Mouse (Mus musculus): ENCODE results near the gene Klhl29. TPM values are rescaled to one million over a fixed set of nuclear protein-coding genes. Genes with fewer than 3 reads are reported as not detected.
A peak's percentile ranks its signal among the peaks of the same experiment; 100 is the strongest.

Gene Klhl29
- total RNA-seq, 2 experiments from 2014 or later: 39.9 to 42.8 TPM

GRCm38 (mm10) chr12:5142776-5143175, 232.7 kb downstream of the Klhl29 start:
- intact Hi-C loops (cut with DNase I): no loop called here
- peak; percentile 91 for DNase-seq

DNA sequence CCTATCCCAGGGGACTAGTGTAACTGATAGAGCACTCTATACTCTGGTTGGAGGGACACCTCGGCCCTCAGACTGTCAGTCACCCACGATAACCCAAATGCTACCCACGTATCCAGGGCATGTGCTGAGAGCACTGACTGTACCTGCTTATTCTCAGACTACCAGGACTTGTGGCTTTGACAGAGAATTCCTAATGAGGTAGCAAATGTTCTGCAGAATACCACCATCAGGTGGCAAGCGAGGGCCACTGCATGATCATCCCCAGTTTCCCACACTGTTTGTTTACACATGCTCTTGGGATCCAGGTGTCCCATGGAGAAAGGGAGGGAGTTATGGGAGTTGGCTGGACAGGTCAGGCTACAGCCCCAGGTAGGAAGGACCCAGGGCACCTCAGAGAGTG, 234.4 kb downstream of the Klhl29 start:
- intact Hi-C loops (cut with DNase I): no loop called here
- DNase-seq: no peak

- intact Hi-C loops (cut with DNase I): no loop called here
- DNase-seq: no peak
Observed at GRCm38 (mm10) chr12:5139302-5139701, 236.2 kb downstream of the Klhl29 start.

DNA sequence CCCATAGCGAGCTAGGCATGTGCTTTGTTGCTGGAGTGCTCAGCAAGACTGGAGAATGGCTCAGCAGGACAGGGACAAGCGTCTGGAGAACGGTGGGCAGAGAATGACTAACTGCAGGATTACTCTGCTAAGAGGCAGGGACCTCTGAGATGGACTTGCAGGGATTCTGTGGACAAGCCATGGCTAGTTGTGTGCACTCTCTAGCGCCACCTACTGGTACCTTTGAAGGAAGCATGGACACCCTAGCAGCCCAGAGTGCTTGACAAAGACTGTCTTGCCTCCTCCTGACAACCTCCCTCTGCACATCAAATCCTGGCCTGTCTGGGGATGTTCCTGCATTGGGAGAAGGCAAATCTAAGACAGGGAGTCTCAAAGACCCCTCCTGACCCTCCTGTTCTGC, 239.2 kb downstream of the Klhl29 start:
- peak; percentile 64 for DNase-seq
- intact Hi-C loops (cut with DNase I): no loop called here

DNA sequence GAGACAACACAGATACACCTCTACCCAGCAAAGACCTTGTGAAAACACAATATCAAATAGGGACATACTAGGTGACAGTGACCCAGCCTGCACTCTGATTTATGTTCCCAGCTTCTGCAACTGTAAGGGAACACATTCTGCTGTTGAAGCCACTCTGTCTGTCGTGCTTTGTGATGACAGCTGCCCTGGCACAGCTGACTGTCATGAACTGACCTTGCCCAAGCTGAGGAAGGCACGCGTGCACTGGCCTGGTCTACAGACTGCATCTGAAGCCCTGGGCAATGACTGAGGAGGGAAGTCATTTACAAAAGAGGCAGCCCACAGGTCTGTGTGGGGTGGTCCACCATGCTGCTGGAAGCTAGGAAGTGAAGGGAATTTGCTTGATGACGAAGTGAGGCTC, 246.3 kb downstream of the Klhl29 start:
- DNase-seq: no peak
- intact Hi-C loops (cut with DNase I): no loop called here

DNA sequence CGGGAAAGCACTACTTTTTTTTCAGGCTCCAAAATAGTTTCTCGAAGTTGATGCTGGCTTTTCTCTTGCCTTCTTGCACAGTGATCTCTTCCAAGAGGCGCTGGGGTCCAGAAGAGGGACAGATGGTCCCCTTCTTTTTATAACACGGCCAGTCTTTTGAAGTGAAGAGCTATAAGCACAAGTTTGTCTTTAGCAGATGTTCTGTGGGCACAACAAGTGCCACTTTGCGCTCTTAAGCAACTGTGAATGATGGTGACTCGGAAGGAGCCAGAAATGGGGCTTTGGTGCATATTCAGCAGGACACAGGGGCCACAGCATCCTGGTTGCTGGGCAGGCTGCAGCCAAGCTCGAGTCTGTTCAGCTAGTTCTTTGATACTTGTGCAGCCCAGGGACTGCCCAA, 249.6 kb downstream of the Klhl29 start:
- intact Hi-C loops (cut with DNase I): no loop called here

GRCm38 (mm10) chr12:5122972-5123371, 252.5 kb downstream of the Klhl29 start:
- intact Hi-C loops (cut with DNase I): no loop called here
- no peak for DNase-seq

More for the DNA sequence above, 249.6 kb downstream of the Klhl29 start:
- DNase-seq: no peak

DNA sequence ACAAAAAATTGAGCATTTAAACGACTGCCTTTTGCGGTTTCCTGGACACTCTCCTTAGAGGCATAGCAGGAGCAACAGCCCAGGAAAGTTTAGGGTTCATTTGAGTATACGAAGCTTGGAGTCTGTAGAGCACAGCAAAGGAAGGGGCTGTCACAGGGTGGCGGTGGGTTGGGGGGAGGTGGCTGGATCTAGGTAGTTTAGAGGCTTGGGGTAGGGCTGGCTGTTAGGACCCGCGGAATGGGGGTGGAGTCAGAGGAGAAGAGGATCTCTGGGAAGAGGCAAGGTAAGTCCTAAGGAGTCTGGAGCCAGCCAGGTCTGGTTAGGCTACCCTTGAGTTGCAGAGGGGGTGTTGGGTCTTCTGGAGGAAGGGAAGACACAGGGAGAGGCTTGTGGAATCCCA, 255.2 kb downstream of the Klhl29 start:
- no peak for DNase-seq
- intact Hi-C loops (cut with DNase I): no loop called here

GRCm38 (mm10) chr12:5119726-5120125, 255.8 kb downstream of the Klhl29 start:
- peak; percentile 92 for DNase-seq
- intact Hi-C loops (cut with DNase I): no loop called here

DNA sequence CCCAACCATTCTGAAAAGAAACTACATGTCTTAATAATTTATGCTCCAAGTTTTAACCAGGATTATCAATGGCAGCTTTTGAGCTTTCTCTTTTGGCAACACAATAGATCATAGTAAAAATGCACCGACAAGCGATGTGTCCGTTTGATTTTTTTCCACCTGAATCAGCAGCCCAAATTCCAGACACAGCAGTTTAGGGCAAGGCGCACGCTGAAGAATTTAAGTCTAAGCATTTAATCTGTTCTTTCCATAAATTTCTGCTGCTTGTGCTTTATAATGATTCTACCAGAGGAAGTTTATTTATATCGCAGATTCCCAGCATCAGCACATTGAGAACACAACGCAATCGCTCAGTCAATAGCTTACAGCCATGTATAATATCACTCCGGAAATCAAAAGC, 256.2 kb downstream of the Klhl29 start:
- no peak for DNase-seq
- intact Hi-C loops (cut with DNase I): no loop called here

GRCm38 (mm10) chr12:5116605-5117004, 258.9 kb downstream of the Klhl29 start:
- peak; percentile 24 for DNase-seq
- intact Hi-C loops (cut with DNase I): no loop called here

- intact Hi-C loops (cut with DNase I): no loop called here
- no peak for DNase-seq
Observed at GRCm38 (mm10) chr12:5114631-5115030, 260.9 kb downstream of the Klhl29 start.

DNA sequence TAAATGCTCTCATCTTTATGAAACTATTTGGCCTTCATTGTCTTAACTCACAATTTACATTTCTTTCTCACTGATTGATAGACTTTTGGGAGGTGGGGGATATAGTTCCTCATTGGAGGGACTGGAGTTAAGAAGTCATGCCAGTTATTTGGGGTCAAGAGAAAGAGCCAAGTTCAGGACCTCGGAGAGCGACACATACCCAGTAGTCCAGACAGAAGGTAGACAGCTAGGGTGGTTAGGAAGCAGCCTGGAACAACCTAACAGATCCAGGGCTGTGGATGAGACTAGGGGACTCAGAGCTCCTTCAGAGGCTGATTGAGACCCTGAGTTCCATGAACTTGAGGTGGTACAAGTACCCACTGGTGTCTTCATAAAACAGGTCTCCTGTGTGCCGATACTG, 264.1 kb downstream of the Klhl29 start:
- DNase-seq: no peak

GRCm38 (mm10) chr12:5108613-5109012, 266.9 kb downstream of the Klhl29 start:
- intact Hi-C loops (cut with DNase I): no loop called here
- DNase-seq: no peak

More for the DNA sequence above, 264.1 kb downstream of the Klhl29 start:
- intact Hi-C loops (cut with DNase I): no loop called here

DNA sequence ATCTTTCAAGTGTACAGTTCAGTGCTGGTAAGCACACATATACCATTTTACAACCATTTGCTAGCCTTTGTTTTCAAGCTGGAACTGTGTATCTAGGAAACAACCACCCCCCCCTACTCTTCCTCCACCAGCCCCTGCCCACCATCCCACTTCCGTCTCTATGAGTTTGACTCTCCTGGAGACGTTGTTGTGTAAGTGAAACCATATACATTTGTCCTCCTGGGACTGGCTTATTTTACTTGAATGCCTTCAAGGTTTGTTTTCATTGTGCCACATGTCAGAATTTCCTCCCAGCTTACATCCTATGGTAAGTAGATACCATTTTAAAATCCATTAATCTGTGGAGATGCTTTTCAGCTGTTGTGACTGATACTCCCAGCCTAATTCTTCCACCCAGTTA, 267.7 kb downstream of the Klhl29 start:
- no peak for DNase-seq
- intact Hi-C loops (cut with DNase I): no loop called here

DNA sequence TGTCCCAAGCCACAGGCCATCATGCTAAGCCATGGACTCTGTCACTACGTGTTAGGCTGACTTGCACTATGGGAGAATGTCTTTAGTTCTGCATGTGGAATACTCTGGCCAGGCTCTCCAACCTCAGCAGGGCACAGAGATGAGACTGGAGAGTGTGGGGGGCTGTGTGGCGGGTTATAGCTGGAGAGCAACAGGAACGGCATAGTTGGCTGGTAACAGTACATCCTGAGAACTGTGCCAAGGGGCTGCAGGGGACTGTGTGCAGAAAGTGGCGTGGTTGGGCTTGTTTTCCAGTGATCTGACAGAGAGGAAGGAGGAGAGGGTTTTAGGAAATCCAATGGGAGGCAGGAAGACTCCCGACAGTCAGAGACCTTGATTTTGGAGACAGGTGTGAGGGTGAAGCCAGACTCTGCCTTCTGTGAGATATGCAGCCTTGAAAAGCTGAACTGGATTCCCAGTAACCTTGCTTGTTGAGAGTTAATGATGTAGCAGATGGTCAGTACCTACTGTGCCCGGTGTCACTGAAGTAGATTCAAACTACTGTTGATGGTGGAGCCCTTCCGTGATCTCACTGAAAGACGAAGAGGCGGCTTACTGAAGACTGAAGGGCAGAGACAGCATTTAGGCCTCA, 270.9 kb downstream of the Klhl29 start:
- DNase-seq: peak; percentile 54

DNA sequence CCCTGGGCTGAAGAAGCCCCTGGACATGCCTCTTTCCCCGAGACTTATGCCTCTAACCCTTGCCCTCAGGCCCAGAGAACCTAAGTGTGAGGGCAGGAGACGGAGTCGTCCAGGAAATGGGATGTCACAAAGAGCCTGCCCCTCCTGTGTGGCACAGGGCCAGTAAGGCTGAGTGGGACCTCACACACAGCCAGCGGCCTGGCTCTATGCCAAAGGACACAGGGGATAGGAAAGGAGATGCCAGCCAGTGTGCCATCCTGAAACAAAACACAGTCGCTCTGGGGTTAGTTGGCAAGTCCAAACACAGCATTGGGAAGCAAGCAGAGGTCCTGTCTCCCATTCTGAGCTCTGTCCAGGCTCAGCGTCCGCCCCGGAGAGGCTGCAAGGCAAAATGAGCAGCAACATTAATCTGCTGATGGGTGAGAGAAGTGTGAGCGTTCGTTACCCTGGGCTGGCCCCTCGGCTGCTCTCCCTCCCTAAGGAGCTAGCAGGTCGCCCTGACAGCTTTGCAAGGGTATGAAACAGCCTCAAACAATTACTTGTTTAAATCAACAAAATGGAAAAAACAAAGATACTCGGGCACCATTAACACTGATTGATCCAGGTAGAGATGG, 274.0 kb downstream of the Klhl29 start:
- DNase-seq: peak; percentile 85
- intact Hi-C loops (cut with DNase I): no loop called here

More for the DNA sequence above, 270.9 kb downstream of the Klhl29 start:
- intact Hi-C loops (cut with DNase I): no loop called here

DNA sequence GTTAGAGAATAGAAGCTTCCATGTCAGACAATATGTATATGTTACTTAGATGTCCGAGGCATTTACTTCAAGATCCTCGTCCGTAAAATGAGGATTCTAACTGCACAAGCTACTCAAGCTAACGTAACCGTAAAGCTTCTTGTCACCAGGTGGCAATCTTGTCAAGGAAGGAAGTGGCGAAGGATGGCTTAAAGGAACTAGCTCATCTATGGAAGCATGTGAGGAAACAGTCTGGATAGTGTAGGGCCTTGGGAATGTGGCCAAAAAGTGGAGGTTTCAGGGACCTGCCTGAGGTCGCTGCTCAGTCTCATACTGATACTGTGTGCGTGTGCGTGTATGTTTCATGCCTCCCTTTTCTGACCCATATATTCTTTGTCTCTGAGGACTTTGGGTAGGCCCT, 275.9 kb downstream of the Klhl29 start:
- intact Hi-C loops (cut with DNase I): no loop called here
- no peak for DNase-seq

DNA sequence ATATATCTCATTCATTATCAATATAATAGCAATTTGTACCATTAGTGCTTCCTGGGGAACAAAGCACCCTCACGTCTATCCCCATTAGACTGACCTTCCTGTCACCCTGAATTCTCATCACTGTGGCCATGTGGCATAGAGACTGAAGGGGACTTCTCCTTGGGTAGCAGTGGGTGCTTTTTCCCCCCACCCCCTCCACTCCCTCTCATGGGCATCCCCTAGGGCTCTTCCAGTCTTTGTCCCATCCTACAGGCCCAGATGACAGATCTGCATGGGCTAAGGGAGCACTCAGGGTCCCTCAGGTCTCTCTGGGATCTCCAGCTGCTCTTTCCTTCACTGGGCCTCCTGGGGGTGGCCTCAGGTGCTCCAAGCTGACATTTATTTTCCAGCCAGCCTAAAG, 286.8 kb downstream of the Klhl29 start:
- intact Hi-C loops (cut with DNase I): no loop called here
- no peak for DNase-seq

GRCm38 (mm10) chr12:5087787-5088519, 287.5 kb downstream of the Klhl29 start:
- intact Hi-C loops (cut with DNase I): no loop called here
- DNase-seq: peak; percentile 78

DNA sequence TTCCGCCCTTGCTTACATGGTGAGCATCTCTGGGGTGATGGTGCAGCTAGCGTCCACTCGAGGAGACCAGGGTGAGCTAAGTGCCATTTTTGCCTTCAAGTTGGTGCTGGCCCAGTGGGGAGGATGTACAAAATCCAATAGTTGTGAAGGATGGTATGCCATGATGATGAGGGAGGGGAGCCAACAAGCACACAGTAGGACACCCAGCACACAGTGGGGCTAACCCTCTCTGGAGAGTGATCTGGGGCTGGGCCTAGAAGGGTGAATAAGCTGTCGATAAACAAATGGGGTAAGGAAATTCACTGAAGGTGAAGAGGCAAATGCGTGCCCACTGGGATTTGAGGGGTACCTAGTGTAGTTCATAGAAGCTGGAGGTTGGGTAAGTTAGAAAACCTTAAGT, 290.8 kb downstream of the Klhl29 start:
- intact Hi-C loops (cut with DNase I): no loop called here
- no peak for DNase-seq

DNA sequence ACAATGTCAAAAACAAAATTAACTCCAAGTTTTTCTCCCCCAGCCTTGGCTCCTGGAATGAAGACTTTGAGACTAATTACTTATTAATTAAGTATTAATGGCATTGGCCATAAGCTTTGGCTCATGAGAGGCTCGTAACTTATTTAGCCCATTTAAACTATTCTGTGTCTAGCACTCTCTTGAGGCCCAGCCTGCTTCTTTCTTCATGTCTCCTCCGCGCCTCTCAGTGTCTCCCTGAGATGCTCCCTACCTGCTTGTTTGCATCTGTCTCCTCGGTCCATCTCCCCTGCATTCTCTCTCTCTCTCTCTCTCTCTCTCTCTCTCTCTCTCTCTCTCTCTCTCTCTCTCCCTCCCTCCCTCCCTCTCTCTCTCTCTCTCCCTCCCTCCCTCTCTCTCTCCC, 294.0 kb downstream of the Klhl29 start:
- no peak for DNase-seq
- intact Hi-C loops (cut with DNase I): no loop called here

Measured in left cerebral cortex, postnatal 4 days (tissue).